22 mouse cellular contexts compared by ENCODE assay signal in genomic region chr3:80514026-80514425, GRCm38 (mm10).
A peak's percentile ranks its signal among the peaks of the same experiment; 100 is the strongest.
DNase-seq lines count a peak whose midpoint lies in the region; ATAC-seq and TF ChIP-seq lines count a peak whose summit lies in the region.
"Had no signal": no experiment of that assay in that cellular context is flagged by ENCODE, and none has a peak within 500 bp of the region (broad histone marks: within the 10 kb centered on the region; RNA-seq: fewer than 3 reads in every experiment).

No protein-coding gene starts in this region.

- no peak overlapping the region for H3K4me3 ChIP-seq in forebrain, embryonic 14.5 days (ENCODE audit: low read depth, low read length)
- H3K4me3 ChIP-seq in forebrain, embryonic 16.5 days (replicated peaks; ENCODE audit: low read length), result no peak overlapping the region
- H3K4me3 ChIP-seq: heart, embryonic 15.5 days; hindbrain, embryonic 10.5 days; layer of hippocampus, adult 2 months; liver, embryonic 13.5 days; neural tube, embryonic 12.5 days; stomach, embryonic 15.5 days had no signal

- H3K27ac ChIP-seq in forebrain, embryonic 14.5 days (ENCODE audit: low read depth, low read length), result no peak overlapping the region
- no peak overlapping the region for H3K27ac ChIP-seq in forebrain, embryonic 16.5 days (ENCODE audit: low read length)
- H3K27ac ChIP-seq: heart, embryonic 15.5 days; hindbrain, embryonic 10.5 days; layer of hippocampus, adult 2 months; liver, embryonic 13.5 days; neural tube, embryonic 12.5 days; stomach, embryonic 15.5 days had no signal

- no peaks in the 10 kb centered on the region for H3K4me1 ChIP-seq in forebrain, embryonic 14.5 days (ENCODE audit: control insufficient read depth, insufficient read depth, low read length)
- H3K4me1 ChIP-seq in forebrain, embryonic 16.5 days (replicated peaks; ENCODE audit: control insufficient read depth, insufficient read depth, low read length), result no peaks in the 10 kb centered on the region
- H3K4me1 ChIP-seq: heart, embryonic 15.5 days; hindbrain, embryonic 10.5 days; liver, embryonic 13.5 days; neural tube, embryonic 12.5 days; stomach, embryonic 15.5 days had no signal

- H3K9me3 ChIP-seq in forebrain, embryonic 14.5 days (replicated peaks; ENCODE audit: control insufficient read depth, low read length), result no peaks in the 10 kb centered on the region
- H3K9me3 ChIP-seq in forebrain, embryonic 16.5 days (ENCODE audit: control insufficient read depth, low read length), result no peaks in the 10 kb centered on the region
- H3K9me3 ChIP-seq: heart, embryonic 15.5 days; hindbrain, embryonic 10.5 days; liver, embryonic 13.5 days; neural tube, embryonic 12.5 days; stomach, embryonic 15.5 days had no signal

- no peaks in the 10 kb centered on the region for H3K27me3 ChIP-seq in forebrain, embryonic 14.5 days (replicated peaks; ENCODE audit: control insufficient read depth, insufficient read depth, low read length)
- H3K27me3 ChIP-seq in forebrain, embryonic 16.5 days (replicated peaks; ENCODE audit: control insufficient read depth, insufficient read depth, low read length), result no peaks in the 10 kb centered on the region
- H3K27me3 ChIP-seq: heart, embryonic 15.5 days; liver, embryonic 13.5 days; neural tube, embryonic 12.5 days; stomach, embryonic 15.5 days had no signal

- intact Hi-C loops in left cerebral cortex, postnatal 4 days (cut with DNase I), result no loop called here
- intact Hi-C loops in left cerebral cortex, postnatal 36 days (cut with DNase I), result no loop called here

- no peak overlapping the region for H3K4me2 ChIP-seq in forebrain, embryonic 14.5 days (ENCODE audit: low read length)
- H3K4me2 ChIP-seq in forebrain, embryonic 16.5 days (ENCODE audit: low read length), result no peak overlapping the region
- H3K4me2 ChIP-seq: heart, embryonic 15.5 days; liver, embryonic 13.5 days; lung, embryonic 14.5 days; neural tube, embryonic 12.5 days; stomach, embryonic 15.5 days had no signal

- TF ChIP-seq POLR2A in brain, embryonic 14.5 days (IDR thresholded peaks at IDR 0.05; ENCODE audit: borderline replicate concordance, extremely low read depth, insufficient read depth, insufficient read length, poor library complexity, severe bottlenecking), result no peak

- no peaks in the 10 kb centered on the region for H3K36me3 ChIP-seq in forebrain, embryonic 14.5 days (ENCODE audit: control insufficient read depth, insufficient read depth, low read length)
- H3K36me3 ChIP-seq in forebrain, embryonic 16.5 days (ENCODE audit: control insufficient read depth, insufficient read depth), result no peaks in the 10 kb centered on the region
- H3K36me3 ChIP-seq: heart, embryonic 15.5 days; hindbrain, embryonic 10.5 days; liver, embryonic 13.5 days; neural tube, embryonic 12.5 days; stomach, embryonic 15.5 days had no signal

- 44% methylated on average over 1 of the region's 1 CpGs for WGBS in forebrain, embryonic 14.5 days
- 75% methylated on average over 1 of the region's 1 CpGs for WGBS in forebrain, embryonic 16.5 days

- H3K9ac ChIP-seq in forebrain, embryonic 14.5 days (ENCODE audit: low read length), result no peak overlapping the region
- no peak overlapping the region for H3K9ac ChIP-seq in forebrain, embryonic 16.5 days (replicated peaks; ENCODE audit: low read depth, low read length)
- H3K9ac ChIP-seq: heart, embryonic 15.5 days; liver, embryonic 13.5 days; lung, embryonic 14.5 days; neural tube, embryonic 12.5 days; stomach, embryonic 15.5 days had no signal

- DNase-seq in forebrain, embryonic 14.5 days (ENCODE audit: low spot score), result peak; percentile 5
- peak; percentile 66 for DNase-seq in left cerebral cortex, postnatal 4 days
- no peak for DNase-seq in left cerebral cortex, postnatal 36 days (ENCODE audit: low spot score in 2 of 2)
- peak; percentile 48 for DNase-seq in adrenal gland, postnatal 10 days
- DNase-seq in brain, embryonic 14.5 days (ENCODE audit: low read depth), result peak; percentile 43
- no peak for DNase-seq in spleen, postnatal 36 days (ENCODE audit: low spot score in 2 of 2)
- no peak for DNase-seq in right cerebral cortex, postnatal 36 days (ENCODE audit: low spot score in 2 of 2)
- DNase-seq: B cell, adult 2 months; cerebellum, adult 9-11 months; embryo, embryonic 11 days; gastrocnemius, postnatal 36 days; kidney, adult 18-20 months; kidney, postnatal 14 days; liver, embryonic 13.5 days; lung, embryonic 14.5 days; lung, postnatal 4 days had no signal

- ATAC-seq in forebrain, embryonic 14.5 days, result no peak
- no peak for ATAC-seq in forebrain, embryonic 16.5 days

- TF ChIP-seq CTCF in brain, embryonic 14.5 days (IDR thresholded peaks at IDR 0.05; ENCODE audit: borderline replicate concordance, extremely low read depth, insufficient read depth, insufficient read length), result no peak

Comparison
In these comparisons a context has a peak if more than half of its experiments do, and no peak if none do; other contexts are left out.
1. DNase-seq: peak in forebrain, embryonic 14.5 days (single experiment), left cerebral cortex, postnatal 4 days (single experiment), adrenal gland, postnatal 10 days (single experiment) and brain, embryonic 14.5 days (single experiment); none in left cerebral cortex, postnatal 36 days (0 of 2), spleen, postnatal 36 days (0 of 2) and right cerebral cortex, postnatal 36 days (0 of 2).